Mouse (Mus musculus): Measurements from ENCODE around the gene Ptpn1. TPM values are rescaled to one million over a fixed set of nuclear protein-coding genes. Genes with fewer than 3 reads are reported as not detected.

Gene Ptpn1
- total RNA-seq, 2 experiments from 2014 or later: 12.5 to 14.9 TPM

DNA sequence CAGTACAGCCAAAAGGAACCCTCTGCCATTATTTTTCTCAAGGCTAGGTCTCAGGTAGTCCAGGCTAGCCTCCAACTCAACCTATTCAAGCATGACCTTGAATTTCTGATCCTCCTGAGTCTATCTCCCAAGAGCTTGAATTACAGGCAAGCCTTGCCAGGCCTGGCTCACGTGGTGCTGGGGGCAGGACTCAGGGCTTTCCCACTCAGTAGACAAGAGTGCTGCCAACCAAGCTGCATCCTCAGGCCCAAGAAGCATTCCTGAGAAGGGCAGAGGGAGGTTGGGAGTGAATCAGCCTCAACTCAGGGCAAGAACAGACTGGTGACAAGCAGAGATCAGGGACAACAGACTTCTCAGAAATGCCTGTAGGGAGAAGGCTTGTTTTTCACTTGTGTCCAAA lies 12.8 kb upstream of the Ptpn1 start:
- no peak for DNase-seq
- intact Hi-C loops (cut with DNase I): no loop called here

- intact Hi-C loops (cut with DNase I): no loop called here
- no peak for DNase-seq
Measured at GRCm38 (mm10) chr2:167920041-167920440, 11.8 kb upstream of the Ptpn1 start.

- no peak for DNase-seq
- intact Hi-C loops (cut with DNase I): no loop called here
Measured at GRCm38 (mm10) chr2:167920960-167921495, 10.8 kb upstream of the Ptpn1 start.

DNA sequence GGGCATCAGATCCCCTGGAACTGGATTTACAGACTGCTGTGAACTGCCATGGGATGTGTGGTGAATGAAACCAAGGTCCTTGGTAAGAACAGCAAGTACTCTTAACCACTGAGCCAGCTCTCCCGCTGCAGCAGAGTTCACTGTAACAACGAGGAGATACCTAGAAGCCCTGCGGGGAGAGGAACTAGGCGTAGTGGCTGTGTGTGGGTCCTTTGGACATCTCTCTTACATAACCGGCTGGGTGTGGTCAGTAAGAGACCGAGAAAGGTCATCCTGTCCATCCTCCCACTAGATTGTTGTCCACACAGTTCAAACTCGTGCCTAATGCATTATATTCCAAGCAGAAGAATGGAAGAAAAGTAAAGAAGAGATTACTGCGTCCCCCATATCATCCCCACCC lies 10.0 kb upstream of the Ptpn1 start:
- intact Hi-C loops (cut with DNase I): no loop called here
- DNase-seq: no peak

DNA sequence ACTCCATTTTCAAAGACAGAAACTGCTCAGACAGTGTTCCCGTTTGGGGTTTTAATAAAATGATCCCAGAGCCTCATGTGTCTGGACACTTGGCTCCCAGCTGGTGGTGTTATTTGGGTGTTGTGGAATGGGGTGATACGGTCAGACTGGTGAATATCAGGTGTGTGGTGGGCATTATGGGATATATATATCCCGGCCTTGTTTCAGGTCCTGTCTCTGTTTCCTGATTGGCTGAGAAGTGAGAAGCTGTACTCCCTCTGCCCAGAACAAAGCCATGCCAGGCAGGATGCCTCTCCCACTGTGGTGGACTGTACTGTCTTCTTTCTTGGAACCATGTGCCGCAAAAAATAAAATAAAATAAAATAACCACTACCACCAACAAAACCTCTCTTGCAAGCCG lies 7.8 kb upstream of the Ptpn1 start:
- intact Hi-C loops (cut with DNase I): no loop called here
- no peak for DNase-seq

GRCm38 (mm10) chr2:167924803-167925604 lies 6.9 kb upstream of the Ptpn1 start:
- DNase-seq: peak; percentile 75 to 85
- intact Hi-C loops (cut with DNase I): no loop called here

DNA sequence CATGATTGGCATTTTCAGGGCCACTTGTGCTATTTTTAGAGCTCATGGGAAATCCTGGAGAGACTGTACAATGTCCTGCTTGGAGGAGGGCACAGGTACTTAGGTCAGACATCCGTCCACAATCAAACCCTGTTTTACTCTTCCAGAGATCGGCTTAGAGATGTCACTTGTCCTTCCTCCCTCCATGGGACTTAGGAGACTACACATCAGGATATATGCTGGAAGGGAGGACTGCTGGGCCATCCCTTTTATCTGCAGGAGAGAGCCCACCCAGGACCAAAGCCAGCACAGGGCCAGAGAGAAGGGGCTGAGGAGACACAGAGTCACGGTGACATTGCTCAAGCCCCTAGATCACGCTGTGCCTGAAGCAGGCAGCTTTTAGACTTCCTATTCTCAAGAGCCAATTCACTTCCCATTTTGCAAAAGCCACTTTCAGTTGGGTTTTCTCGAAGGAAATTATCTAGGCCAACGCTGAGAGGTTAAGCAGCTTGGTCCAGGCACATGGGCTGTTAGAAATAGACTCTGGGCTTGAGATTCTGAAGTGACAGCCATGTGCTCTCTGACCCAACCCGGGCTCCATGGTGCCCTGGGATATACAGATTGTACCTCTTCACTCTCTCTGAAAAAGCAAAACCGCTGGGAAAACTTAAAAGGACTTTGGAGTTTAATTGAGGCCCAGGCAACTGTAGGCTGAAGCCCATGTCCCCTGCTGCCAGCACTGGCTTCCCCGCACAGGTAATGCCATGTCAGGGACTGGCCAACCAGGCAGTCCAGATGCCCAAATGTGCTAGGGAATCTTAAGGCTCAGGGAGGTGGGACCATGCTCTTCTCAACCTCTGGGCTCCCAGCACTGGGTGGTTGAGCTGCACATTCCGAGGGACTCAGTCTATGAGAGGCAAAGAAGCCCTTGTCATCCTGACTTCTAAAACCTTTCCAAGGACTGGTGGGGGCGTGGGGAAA lies 5.7 kb upstream of the Ptpn1 start:
- DNase-seq: no peak
- intact Hi-C loops (cut with DNase I): no loop called here

GRCm38 (mm10) chr2:167928002-167928526 lies 3.8 kb upstream of the Ptpn1 start:
- DNase-seq: no peak
- intact Hi-C loops (cut with DNase I): no loop called here

DNA sequence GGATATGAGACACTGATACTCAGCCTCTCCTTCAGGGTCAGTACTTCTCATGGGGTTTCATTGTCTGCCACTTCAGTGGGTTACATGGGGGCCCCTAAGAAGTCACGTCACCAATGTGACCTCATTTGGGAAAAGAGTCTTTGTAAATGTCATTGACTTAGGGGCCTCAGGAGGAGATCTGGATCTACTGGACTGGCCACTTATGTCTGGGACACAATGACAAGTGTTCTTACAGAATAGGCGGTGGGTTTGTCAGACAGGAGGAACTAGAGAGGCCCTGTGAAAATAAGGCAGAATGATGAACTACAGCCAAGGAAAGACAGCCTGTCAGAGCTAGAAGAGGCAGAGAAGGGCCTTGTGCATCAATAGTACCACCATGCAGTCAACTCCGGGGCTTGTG lies 2.9 kb upstream of the Ptpn1 start:
- no peak for DNase-seq

DNA sequence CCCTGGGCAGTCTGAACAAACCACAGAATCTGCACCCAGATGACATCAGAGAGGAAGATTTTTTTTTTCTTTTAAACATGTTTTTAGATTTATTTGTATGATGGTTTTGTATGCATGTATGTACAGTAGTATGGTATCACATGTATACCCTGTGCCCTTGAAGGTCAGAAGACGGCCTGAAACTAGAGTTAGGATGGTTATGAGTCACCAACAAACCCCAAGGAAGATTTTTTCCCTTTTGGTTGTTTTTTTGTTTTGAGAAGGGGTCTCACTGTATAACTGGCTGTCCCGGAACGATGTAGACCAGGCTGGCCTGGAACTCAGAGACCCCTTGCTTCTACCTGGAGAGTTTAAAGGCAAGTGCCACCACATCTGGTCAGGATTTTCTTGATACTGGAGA lies 882 bp upstream of the Ptpn1 start:
- no peak for DNase-seq
- intact Hi-C loops (cut with DNase I): no loop called here

More for the DNA sequence above, 2.9 kb upstream of the Ptpn1 start:
- intact Hi-C loops (cut with DNase I): no loop called here

- no peak for DNase-seq
- intact Hi-C loops (cut with DNase I): no loop called here
Measured at GRCm38 (mm10) chr2:167932727-167933231, 922 bp downstream of the Ptpn1 start.

DNA sequence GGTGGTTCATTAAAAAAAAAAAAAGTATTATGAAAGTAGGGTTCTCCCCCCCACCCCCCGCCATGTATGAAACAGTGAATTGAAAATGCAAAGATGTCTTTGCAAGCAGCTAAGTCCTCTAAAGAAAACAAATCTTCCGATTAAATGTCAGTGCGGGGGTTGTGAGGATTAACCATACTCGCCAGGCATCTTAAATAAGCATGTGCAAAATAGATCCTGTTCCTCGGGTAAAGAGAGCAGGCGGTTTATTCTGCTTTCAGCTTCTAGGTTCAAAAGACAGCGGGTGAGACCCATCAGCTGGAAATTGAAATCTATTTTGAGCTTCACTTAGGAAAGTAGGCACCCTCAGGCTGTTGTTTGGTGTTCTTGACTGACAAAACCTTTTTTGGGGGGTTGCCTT lies 1.5 kb downstream of the Ptpn1 start:
- no peak for DNase-seq
- intact Hi-C loops (cut with DNase I): no loop called here

- DNase-seq: no peak
- intact Hi-C loops (cut with DNase I): no loop called here
Measured at GRCm38 (mm10) chr2:167935956-167936355, 4.1 kb downstream of the Ptpn1 start.

DNA sequence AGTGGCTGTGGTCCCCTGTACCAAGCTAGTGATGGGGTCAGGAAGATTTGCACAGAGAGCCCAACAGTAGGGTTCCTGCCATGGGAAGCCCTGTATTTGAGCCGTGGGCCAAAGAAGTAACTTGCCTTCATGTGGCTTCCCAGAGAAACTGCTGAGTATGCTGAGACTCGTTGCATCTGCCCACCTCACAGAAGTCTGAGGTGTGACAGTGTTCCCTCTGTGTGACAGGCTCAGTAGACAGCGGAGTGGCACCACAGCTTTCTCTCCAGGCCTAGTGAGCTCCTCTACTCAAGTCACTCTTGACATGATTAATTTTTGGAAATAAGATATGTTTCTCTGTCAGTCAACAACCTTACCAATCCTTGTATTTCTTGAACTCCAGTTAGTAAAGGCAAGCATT lies 6.9 kb downstream of the Ptpn1 start:
- DNase-seq: no peak
- intact Hi-C loops (cut with DNase I): no loop called here

- no peak for DNase-seq
- intact Hi-C loops (cut with DNase I): no loop called here
Measured at GRCm38 (mm10) chr2:167939204-167939603, 7.3 kb downstream of the Ptpn1 start.

- no peak for DNase-seq
- intact Hi-C loops (cut with DNase I): no loop called here
Measured at GRCm38 (mm10) chr2:167939632-167940399, 8.0 kb downstream of the Ptpn1 start.

GRCm38 (mm10) chr2:167940636-167941035 lies 8.8 kb downstream of the Ptpn1 start:
- intact Hi-C loops (cut with DNase I): no loop called here
- no peak for DNase-seq

DNA sequence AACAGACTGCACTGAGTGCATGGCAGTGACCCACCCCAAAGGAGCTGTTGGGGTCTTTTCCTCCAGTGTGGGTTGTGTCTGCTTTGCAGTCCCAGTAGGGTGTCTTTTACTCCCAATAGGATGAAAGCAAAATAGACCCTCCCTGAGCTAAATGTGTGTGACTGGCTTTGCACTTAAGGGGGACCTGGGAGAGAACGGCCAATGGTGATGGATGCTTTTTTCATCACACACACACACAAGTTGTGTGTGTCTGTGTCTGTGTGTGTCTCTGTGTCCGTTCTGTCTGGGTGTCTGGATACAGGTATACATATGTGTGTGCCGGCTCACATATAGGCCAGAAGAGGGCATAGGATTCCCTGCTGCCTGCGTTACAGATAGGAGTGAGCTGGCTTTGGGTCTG lies 9.5 kb downstream of the Ptpn1 start:
- intact Hi-C loops (cut with DNase I): no loop called here
- no peak for DNase-seq

GRCm38 (mm10) chr2:167941745-167942176 lies 9.9 kb downstream of the Ptpn1 start:
- intact Hi-C loops (cut with DNase I): no loop called here
- no peak for DNase-seq

Data from gastrocnemius, postnatal 36 days (tissue).